Mouse (Mus musculus): ENCODE results near the gene Pla2g2f. TPM values are rescaled to one million over a fixed set of nuclear protein-coding genes. Genes with fewer than 3 reads are reported as not detected.

The Pla2g2f gene
- polyA plus RNA-seq (2017; shearing (Covaris generic)), result 0.15 TPM

DNA sequence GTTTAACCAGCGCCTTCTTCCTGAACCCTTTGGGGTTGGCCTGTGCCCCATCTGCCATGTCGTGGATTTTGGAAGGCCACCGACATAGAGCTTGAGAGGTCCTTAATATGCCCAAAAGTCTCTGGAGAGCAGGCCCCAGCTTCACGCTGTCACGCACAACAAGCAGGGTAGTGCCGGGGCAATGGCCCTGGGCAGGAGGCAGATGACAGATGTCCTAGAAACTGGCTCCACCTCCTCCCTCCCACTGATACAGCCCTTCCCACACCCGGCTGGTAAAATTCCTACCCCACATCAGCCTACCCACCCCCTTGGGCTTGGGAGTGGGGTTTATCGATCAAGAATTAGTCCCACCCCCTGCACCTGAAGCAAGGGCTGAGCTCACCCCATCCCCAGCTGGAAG, at the start of gene Pla2g2f:
Pla2g2f (minus strand) TSS at position 211 of the 400 bp plus-strand sequence.

DNA sequence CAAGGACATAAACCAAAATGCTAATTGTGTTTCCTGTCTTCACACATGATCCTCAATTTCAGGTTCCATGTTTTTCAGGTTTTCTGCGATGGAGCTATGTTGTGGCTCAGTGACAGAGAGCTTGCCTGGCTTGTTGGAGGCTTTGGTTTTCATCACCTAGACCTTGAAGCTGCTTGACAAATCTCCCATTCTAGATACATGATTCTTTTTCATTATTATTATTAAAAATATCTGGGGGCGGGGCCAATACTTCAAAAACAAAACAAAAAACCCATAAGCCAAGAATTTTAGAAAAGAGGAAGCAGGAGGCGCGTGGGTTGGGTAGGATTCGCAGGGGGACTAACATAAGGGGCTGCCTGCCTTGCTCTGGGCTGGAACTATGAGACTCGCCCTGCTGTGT, 18.0 kb upstream of the Pla2g2f start, which contains the start of gene Pla2g2d:
Pla2g2d (plus strand) TSS at position 301 of the 400 bp plus-strand sequence.

DNA sequence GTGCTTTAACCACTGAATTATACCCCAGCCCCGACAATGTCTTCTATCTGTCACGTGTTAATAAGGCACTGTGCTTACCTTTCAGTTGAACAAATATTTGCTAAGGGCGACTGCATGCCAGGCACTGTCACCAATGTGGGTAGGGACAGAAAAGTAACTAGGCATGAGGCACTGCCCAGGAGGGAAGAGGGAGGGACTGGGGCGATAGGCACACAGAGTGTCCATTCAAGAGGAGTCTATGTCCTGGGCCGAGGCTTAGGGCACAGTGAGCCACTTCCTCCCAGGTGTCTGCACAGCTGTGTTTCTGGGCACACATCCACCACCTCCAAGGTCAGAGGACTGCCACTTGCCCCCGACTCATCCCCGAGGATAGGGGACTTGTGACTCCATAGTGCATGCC, 20.4 kb downstream of the Pla2g2f start, which contains the start of gene Ubxn10:
Ubxn10 (minus strand) TSS at position 137 of the 400 bp plus-strand sequence.

DNA sequence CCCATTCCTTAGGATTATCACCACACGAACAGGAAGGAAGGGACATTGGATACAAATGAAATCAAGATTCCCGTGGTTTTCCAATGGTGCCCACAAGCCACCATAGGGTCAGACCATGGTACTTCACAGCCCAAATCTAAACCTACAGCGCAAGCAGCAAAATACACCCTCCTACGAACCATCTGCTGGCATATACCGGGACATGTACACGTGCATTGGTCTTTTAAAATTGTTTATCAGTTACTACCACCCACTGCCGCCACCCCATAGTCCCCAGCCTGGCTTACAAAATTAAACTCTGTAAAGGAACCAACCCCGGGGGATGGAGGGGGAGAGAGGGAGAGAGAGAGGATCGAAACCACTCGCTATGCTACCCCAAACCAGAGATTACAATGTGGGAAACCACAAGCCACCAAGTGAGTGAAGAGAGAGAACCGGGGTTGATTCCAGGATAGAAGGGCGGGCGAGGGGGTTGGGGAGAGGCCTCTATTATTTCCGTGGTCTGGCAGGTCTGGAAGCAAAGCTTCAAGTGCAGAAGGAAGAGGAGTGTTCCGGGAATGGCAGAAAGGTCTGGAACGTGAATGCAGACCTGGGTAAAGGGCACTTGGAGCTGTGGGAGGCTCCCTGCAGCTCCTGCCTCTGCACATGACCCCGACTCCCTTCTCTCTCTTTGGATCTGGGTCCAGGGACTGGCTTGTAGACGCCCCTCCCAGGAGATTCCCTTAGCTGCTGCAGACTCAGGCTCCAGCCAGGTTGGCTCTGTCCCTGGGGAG, 32.9 kb downstream of the Pla2g2f start, which contains the start of gene Pla2g2c:
Pla2g2c (plus strand) TSS at position 439 of the 773 bp plus-strand sequence.

Other genes starting within 250 kb of the Pla2g2f start
- gene Vwa5b1, start 121.7 kb downstream of the Pla2g2f start, polyA plus RNA-seq (2017; shearing (Covaris generic)), result not detected
- not detected for gene Pla2g2c, start 32.8 kb downstream of the Pla2g2f start, polyA plus RNA-seq (2017; shearing (Covaris generic))
- 0.33 TPM for gene Ubxn10, start 20.5 kb downstream of the Pla2g2f start, polyA plus RNA-seq (2017; shearing (Covaris generic))
- 1.3 TPM for gene Pla2g2d, start 18.1 kb upstream of the Pla2g2f start, polyA plus RNA-seq (2017; shearing (Covaris generic))
- gene Pla2g5, start 105.9 kb upstream of the Pla2g2f start, polyA plus RNA-seq (2017; shearing (Covaris generic)), result not detected
- gene Gm13030, start 116.3 kb upstream of the Pla2g2f start, polyA plus RNA-seq (2017; shearing (Covaris generic)), result not detected
- not detected for gene Pla2g2e, start 120.3 kb upstream of the Pla2g2f start, polyA plus RNA-seq (2017; shearing (Covaris generic))
- 0.32 TPM for gene Otud3, start 156.3 kb upstream of the Pla2g2f start, polyA plus RNA-seq (2017; shearing (Covaris generic))
- gene Rnf186, start 209.5 kb upstream of the Pla2g2f start, polyA plus RNA-seq (2017; shearing (Covaris generic)), result not detected
- 39.6 TPM for gene Tmco4, start 215.3 kb upstream of the Pla2g2f start, polyA plus RNA-seq (2017; shearing (Covaris generic))